Mouse (Mus musculus) large intestine, adult 2 months (tissue): ENCODE data around the gene Cdh6. TPM values are rescaled to one million over a fixed set of nuclear protein-coding genes. Genes with fewer than 3 reads are reported as not detected.

Experiments used
- DNase-seq: peaks from one replicate; pipeline ENCODE4 v3.0.0-alpha.2; 2012; ENCODE audit warnings: low read depth, low spot score
- WGBS: fragments of 180-500 bp; shearing (Covaris S2); methylation state at CpG from one replicate; pipeline ENCODE4 v1.1.7; 2018; 5-methylcytosine and 5-hydroxymethylcytosine counted together
- polyA plus RNA-seq: library from polyadenylated mRNA; depleted of rRNA; stranded (reverse); fragments of >200 nt; gene quantifications from 2 replicates; pipeline ENCODE4 v1.2.3, GENCODE M21; 2012

Gene Cdh6
- polyA plus RNA-seq, 1 experiment, result 0.11 TPM

- no peak for DNase-seq
Measured at GRCm38 (mm10) chr15:13068213-13068516, 105.3 kb downstream of the Cdh6 start.

GRCm38 (mm10) chr15:13067429-13068212 lies 105.9 kb downstream of the Cdh6 start:
- DNase-seq, result no peak
- WGBS, result 31% methylated on average over 20 of the region's 20 CpGs

- 61% methylated on average over 9 of the region's 9 CpGs for WGBS
- no peak for DNase-seq
Measured at GRCm38 (mm10) chr15:13066765-13067164, 106.7 kb downstream of the Cdh6 start.

GRCm38 (mm10) chr15:13063633-13064032 lies 109.8 kb downstream of the Cdh6 start:
- 91% methylated on average over 13 of the region's 13 CpGs for WGBS

GRCm38 (mm10) chr15:13057728-13058127 lies 115.7 kb downstream of the Cdh6 start:
- no peak for DNase-seq
- 74% methylated on average over 5 of the region's 5 CpGs for WGBS

More at GRCm38 (mm10) chr15:13063633-13064032, 109.8 kb downstream of the Cdh6 start:
- DNase-seq, result no peak

GRCm38 (mm10) chr15:13057302-13057701 lies 116.2 kb downstream of the Cdh6 start:
- WGBS, result 92% methylated on average over 10 of the region's 10 CpGs
- no peak for DNase-seq

GRCm38 (mm10) chr15:13047910-13048309 lies 125.6 kb downstream of the Cdh6 start:
- WGBS, result 78% methylated on average over 7 of the region's 7 CpGs
- DNase-seq, result no peak

- 39% methylated on average over 16 of the region's 16 CpGs for WGBS
- DNase-seq, result no peak
Measured at GRCm38 (mm10) chr15:13034436-13034835, 139.0 kb downstream of the Cdh6 start.

GRCm38 (mm10) chr15:13030641-13031040 lies 142.8 kb downstream of the Cdh6 start:
- no peak for DNase-seq
- WGBS, result 52% methylated on average over 2 of the region's 2 CpGs

- 69% methylated on average over 5 of the region's 5 CpGs for WGBS
- DNase-seq, result no peak
Measured at GRCm38 (mm10) chr15:13027513-13027912, 146.0 kb downstream of the Cdh6 start.

GRCm38 (mm10) chr15:13016756-13017357 lies 156.6 kb downstream of the Cdh6 start:
- 80% methylated on average over 2 of the region's 2 CpGs for WGBS

GRCm38 (mm10) chr15:13008803-13009202 lies 164.7 kb downstream of the Cdh6 start:
- no peak for DNase-seq
- 56% methylated on average over 4 of the region's 4 CpGs for WGBS

More at GRCm38 (mm10) chr15:13016756-13017357, 156.6 kb downstream of the Cdh6 start:
- DNase-seq, result no peak

- WGBS, result 77% methylated on average over 13 of the region's 13 CpGs
- no peak for DNase-seq
Measured at GRCm38 (mm10) chr15:13005934-13006333, 167.5 kb downstream of the Cdh6 start.

- WGBS, result 72% methylated on average over 7 of the region's 7 CpGs
- DNase-seq, result no peak
Measured at GRCm38 (mm10) chr15:13001549-13001948, 171.9 kb downstream of the Cdh6 start.

- DNase-seq, result no peak
- WGBS, result 49% methylated on average over 9 of the region's 9 CpGs
Measured at GRCm38 (mm10) chr15:12994563-12995359, 178.7 kb downstream of the Cdh6 start.
